Mouse (Mus musculus) gastrocnemius, adult 8-10 months (tissue): Measurements from ENCODE around the gene 4930430F08Rik. TPM values are rescaled to one million over a fixed set of nuclear protein-coding genes. Genes with fewer than 3 reads are reported as not detected.
A peak's percentile ranks its signal among the peaks of the same experiment; 100 is the strongest.
"Not testable (repeated sequence)": the region's sequence is repeated elsewhere in the genome, so short reads cannot be mapped to it uniquely, and the experiment has no call there.

Experiments
- DNase-seq, 2 experiments: peaks; one replicate each; pipeline ENCODE4 v3.0.0; 2022; ENCODE audit warnings: low spot score in 2 of 2
- total RNA-seq, 4 experiments: library from RNA; stranded (reverse); gene quantifications; 2 replicates each; pipeline ENCODE4 v1.2.4; 2022

The 4930430F08Rik gene
- total RNA-seq: 1 to 10 TPM; 7.9 to 8.7 (median 8.2) TPM

DNA sequence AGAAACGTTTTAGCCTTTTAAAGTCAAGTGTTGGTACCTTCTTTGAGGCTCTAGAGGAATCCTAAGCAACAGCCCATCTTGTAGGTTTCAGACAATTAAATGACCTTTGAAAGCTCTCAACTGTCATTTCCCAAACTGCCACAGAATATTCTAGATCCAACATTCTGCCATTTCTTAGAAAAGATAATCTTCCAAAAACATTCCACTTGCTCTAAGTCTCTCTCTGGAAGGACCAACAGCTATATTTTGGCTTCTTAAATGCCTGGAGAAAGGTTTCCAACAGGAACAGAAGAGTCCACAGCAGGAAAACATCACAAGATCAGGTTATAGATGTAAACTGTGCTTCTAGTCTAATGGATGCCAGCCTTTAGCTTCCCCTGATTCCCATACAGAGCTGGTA is at the start of gene 4930430F08Rik, which contains the start of gene 1700017N19Rik:
TSS of gene 4930430F08Rik (minus strand) at position 101 of the 400 bp plus-strand sequence.
TSS of gene 1700017N19Rik (plus strand) at position 162 of the 400 bp plus-strand sequence.
- no peak for DNase-seq

DNA sequence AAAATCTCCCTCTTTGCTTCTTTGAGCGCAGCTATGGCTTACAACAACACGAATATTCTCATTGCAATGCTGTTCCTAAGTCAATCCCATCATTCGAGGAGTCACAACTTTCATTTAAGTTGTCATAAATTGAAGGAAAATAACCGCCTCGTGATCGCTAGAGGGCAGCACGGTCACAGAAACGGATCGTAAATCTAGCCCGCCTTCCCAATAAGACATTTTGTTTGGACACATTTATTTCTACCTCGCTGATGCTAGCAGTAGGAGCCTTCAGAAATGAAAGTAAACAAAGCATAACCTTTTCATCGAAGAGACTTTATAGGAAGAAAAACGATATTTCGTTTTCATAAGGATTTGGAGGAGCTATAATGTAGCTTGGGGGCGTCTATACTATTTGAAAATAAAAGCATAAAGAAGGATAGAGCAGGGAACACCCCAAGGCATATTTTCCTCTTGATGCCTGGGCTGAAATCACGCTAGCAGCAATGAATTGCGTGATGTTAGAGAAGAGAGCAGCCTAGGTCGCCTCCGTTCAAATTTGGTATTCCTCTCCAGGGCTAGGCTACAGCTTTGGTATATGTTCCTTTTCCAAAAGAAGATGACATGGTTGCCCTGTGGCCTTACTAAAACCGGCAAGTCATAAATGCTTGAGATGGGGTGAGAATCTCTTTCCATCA is 39.7 kb upstream of the 4930430F08Rik start:
- peak in 1 of 2 experiments; percentile 2 for DNase-seq

DNA sequence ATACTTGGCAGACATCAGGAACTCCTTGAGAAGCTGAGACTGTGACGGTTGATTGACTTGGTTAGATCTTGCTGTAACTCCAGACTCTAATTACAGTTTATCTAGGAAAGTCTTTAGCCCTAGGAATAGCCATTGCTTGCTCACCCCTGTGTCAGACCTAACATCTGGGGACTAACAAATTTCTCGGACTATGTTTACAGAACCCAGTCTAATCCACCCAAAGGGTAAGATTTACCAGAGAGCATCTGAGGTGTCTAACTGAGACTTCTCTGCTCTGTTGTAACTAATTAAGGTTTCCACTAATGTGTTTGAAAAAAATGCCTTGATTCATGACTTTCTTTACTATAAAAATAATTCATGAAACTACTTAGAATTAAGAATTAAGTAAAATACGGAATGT is 32.3 kb upstream of the 4930430F08Rik start:
- no peak for DNase-seq

DNA sequence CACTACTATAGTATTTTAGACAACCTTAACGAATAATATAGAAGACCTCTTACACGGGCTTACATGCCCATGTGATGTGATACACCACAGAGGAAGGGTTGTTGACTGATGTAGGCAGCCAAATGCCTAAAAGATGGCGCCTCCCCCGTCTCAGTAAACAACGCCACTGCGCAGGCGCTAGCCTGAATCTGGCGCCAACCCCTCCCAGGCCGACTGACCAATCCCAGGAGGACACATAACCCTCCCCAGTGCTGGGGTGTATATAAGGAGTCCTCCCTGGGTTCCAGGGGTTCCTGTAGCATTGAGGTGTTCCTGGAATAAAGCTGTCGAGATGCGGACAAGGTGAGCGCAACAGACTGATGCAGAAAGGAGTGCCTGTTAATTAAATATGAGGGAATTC is 29.8 kb upstream of the 4930430F08Rik start:
- no peak for DNase-seq

DNA sequence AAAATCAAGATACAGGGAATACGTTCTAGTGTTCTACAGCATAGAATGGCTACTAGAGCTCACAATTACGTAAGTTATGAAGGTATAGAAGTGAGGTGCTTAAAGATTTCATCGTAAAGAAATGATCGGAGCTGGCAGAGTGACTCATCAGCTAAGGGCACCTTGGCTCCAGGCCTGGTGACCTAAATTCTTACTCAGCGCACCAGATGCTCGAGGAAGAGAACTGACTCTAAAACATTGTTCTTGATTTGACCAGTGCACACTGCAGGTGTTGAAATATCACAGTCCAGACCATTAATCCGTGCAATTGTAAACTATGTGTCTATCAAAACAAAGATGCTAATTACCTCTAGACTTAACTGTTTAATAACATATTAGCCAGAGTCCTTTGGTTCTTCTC is 29.3 kb upstream of the 4930430F08Rik start:
- DNase-seq: no peak

DNA sequence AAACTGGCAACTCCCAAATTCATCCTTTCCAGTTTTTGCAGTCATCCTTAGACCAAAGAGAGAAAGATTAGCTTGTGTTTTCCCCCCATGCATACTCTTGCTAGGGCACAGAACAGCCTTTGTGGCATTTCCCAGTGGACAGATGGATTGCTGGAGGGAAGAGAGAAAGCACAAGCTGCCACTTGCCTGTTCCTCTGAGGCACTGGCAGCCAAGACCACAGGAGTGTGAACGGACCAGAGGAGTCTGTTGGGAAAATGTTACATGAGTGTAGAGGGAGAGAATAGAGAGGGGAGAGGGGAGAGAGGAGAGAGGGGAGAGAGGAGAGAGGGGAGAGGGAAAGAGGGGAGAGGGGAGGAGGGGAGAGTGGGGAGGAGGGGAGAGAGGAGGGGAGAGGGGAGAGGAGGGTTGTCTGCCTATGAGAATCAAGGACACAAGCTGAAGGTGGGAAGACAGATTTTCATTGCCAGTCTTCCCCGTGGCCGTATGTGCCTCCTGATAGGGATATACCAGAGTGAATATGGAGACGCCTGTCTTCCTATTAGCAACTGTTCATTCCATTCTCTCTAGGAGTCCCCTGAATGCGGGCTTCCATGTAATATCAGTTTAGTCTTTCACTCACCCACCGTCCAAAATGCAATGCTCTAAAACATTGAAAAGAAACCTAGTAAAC is 27.1 kb upstream of the 4930430F08Rik start:
- no peak for DNase-seq

DNA sequence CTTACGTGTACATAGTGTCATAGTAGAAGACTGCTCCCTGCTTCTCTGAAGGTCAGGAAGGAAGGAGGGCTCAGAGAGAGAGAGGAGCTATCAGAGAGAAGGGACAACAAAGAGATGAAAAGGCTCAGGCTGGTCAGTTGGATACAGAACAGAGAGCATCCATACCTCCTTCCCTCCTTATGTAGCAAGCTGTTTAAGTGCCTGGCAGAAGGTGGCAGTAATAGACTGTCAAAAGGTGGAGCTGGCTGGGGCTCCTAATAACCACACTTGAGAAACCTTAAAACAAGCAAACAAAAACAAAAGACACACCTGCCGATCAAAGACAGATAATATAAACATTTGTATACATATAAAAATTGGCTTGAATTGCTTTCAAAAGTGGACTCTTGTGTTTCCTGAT is 14.0 kb upstream of the 4930430F08Rik start:
- no peak for DNase-seq

DNA sequence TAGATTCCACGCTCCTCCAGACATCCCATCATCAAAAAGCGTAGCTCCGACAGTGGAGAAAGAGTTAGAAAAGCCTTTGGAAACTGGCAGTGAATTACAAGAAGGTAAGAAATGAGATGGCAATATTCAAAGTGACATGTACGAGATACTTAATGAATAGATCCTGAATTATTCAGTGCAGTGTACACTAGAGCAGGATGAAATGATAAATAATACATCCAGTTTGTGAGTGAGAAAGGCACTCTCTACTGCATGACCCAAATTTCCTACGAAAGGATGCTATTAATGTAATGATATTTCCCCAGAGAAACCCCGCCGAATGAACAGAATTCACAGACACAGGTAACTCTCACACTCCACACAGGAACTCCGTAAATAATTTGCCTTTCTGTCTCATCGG is 13.3 kb upstream of the 4930430F08Rik start:
- DNase-seq: no peak

DNA sequence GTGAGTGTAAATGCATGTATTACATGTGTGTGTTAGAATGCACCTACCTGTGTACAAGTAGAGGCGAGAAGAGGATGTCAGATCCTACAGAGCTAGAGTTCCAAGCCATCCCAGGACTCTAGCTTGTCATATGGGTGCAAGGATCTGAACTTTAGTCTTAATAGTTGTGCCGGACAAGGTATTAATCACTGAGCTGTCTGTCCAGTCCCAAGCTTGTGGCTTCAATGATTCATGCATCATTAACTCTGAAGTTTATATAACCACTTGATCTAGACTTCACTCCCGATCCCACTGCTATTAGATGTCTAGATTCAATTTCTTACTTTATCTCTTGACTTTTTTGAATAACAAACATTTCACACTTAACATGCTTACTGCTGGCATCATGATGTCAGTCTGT is 8.1 kb upstream of the 4930430F08Rik start:
- DNase-seq: no peak

DNA sequence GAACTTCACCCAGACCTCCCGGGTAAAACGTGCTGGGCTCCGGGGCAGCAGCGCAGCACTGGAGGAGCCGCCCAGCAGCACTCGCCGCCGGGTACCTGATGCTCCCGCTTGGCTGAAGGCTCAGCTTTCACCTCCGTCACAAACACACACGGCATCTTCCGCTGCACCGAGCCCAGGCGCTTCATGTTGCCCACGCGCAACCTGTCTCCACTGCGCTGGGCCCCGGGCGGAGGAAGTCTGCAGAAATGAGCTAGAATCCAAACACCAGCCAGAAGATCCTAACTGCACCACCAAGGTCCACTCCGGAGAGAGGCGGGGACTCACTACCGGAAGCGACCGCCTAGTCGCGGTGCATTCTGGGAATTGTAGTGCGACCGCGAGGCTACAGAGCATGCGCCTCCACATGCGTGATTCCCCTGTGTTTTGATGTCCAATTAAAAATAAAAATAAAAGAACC is 1.3 kb downstream of the 4930430F08Rik start:
- DNase-seq: peak; percentile 63 to 72

DNA sequence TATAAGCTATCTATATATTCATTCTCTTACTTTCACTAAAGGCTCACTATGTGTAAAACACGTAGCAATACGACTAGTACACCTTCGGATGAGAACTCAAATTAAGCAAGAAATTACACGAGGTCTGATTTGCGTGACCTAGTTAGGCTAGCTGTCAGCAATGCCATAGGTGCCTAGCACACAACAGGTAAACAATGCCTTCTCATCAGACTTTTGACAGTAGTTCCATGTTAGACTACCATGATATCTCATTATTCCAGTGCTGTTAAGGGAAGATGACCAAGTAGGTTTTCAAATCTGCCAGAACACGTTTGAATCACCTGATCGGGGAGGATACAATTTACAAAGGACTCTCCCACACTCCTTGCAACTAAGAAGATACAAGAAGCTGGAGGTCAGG is 1.7 kb downstream of the 4930430F08Rik start:
- no peak for DNase-seq

DNA sequence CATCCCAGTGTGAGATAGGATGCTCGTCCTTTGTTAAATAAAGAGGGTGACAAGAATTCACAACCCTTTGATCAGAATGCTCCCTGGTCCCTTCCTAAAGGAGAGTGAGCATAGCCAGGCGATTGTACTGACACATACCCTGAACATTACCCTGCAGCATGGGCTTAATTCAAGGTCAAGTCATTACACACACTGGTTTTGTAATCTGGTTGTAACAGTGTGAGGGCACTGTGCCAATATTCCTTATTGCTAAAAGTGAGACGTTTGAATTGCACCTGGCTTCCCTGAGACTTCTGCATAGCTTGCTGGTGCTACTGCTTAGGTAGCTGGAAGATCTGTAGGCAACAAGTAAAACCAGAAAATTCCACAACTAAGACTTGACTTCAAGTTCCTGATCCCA is 6.0 kb downstream of the 4930430F08Rik start:
- DNase-seq: no peak

DNA sequence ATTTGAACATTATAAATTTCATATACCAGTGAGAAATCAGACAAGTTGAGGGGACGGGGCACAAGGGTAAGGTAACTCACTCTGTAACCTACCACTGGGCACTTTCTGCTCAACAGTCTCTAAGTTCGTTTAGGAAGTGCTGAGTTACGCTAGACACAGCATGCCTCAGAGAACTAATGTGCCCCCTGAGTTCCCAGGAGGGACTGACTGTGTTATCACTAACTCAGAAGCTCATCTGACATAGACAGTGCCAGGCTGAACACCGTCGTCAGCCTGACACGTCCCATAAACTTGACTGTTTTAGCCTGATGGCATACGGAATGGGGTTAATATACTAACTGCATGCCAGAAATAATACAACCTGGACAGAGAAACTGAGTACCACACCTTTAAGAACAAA is 14.9 kb downstream of the 4930430F08Rik start:
- no peak for DNase-seq

DNA sequence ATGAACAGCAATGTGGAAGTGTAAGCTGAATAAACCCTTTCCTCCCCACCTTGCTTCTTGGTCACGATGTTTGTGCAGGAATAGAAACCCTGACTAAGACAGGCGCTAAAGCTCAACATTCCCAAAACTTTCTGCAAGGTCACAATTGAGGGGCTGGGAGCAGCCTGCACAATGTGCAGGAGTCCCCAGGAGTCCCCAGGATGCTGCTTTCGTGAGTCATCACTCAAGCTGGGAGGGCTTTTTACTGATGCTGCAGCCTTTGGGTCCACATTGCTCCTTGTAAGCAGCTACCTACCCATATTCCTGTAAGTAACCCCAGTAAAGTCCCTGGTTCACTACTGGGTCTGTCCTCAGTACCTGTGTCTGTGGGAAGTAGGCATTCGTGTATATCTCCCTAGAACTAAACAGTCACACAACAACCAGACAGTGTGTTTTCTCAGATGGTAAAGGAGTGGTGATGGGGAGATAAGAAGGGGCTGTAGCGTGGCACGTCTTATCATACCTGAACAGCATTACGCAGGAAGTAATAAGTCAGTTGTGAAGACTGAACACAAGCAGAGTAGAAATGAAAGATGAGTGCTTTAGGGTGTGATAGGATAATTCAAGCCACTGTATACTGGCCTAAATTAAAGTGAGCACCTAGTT is 15.6 kb downstream of the 4930430F08Rik start:
- DNase-seq: no peak

DNA sequence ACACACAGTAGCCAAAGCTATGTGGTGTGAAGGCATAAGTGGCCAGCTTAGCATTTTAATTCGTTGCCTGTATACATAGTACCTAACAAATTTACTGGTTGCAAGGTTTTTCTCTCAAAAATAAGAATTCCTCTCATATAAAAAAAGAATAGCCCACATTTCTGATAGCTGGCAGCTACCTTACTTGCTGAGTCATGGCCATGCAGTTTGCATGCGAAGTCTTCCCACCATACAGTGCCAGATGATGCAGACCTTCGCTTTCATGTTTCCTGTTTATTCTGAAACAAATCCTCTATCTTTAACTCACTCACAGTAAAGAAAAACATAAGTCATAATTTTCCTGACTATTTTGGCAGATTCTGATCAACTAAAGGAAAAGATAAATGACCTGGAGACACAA is 18.5 kb downstream of the 4930430F08Rik start:
- DNase-seq: no peak

DNA sequence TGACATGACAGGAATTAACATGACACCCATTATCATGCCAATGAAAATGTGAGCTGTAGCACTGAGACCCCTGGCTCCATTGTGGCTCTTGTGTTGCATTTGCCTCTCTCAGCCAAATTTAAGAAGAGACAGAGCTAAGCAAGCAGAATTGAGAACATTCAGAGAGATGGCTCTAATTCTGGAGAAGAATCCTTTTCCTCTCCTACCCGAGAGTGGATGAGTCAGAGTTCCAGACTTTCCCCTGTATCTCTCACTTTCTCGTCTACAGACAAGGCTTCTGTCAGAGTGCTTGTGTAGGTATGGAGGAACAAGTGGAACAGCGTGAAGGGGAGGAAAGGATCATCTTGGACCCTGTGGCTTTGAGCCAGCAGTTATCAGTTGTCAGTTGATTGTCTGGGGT is 26.1 kb downstream of the 4930430F08Rik start:
- DNase-seq: no peak

DNA sequence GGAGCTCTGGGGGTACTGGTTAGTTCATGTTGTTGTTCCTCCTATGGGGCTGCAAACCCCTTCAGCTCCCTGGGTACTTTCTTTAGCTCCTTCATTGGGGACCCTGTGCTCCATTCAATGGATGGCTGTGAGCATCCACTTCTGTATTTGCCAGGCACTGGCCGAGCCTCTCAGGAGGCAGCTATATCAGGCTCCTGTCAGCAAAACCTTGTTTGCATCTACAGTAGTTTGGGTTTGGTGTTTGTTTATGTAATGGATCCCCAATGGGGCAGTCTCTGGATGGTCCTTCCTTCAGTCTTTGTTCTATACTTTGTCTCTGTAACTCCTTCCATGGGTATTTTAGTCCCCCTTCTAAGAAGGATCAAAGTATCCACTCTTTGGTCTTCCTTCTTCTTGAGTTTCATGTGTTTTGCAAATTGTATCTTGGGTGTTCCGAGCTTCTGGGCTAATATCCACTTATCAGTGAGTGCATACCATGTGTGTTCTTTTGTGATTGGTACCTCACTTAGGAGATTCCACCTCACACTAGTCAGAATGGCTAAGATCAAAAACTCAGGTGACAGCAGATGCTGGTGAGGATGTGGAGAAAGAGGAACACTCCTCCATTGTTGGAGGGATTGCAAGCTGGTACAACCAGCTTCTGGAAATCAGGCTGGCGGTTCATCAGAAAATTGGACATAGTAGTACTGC is 29.9 kb downstream of the 4930430F08Rik start:
- DNase-seq: not testable (repeated sequence)

DNA sequence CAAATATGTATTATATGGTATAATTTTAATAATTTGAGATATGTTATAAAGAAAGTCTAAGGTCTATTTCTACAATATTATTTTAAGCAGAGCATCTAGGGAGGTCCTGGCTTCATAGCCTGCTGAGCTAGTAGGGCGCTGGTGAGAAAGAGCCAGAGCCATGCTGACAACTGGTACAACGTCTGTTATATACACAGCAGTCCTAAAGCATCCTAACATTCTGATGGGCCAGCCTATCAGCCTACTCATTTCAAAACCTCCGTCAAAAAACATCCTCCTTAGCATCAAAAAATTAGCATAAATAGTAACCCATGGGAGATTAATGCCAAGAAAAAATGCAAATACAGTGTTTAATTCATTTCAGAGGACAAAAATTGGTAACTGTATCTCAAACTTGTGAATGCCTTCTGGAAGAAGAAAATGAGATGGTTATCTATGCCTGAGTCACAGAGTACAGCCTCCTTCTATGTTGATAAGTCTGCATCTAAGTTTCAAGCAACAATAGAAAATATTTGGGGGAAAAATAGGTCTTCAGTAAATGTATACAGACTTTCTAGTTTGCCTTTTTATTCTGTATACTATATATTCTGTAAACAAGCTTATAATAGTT is 33.6 kb downstream of the 4930430F08Rik start:
- DNase-seq: no peak

DNA sequence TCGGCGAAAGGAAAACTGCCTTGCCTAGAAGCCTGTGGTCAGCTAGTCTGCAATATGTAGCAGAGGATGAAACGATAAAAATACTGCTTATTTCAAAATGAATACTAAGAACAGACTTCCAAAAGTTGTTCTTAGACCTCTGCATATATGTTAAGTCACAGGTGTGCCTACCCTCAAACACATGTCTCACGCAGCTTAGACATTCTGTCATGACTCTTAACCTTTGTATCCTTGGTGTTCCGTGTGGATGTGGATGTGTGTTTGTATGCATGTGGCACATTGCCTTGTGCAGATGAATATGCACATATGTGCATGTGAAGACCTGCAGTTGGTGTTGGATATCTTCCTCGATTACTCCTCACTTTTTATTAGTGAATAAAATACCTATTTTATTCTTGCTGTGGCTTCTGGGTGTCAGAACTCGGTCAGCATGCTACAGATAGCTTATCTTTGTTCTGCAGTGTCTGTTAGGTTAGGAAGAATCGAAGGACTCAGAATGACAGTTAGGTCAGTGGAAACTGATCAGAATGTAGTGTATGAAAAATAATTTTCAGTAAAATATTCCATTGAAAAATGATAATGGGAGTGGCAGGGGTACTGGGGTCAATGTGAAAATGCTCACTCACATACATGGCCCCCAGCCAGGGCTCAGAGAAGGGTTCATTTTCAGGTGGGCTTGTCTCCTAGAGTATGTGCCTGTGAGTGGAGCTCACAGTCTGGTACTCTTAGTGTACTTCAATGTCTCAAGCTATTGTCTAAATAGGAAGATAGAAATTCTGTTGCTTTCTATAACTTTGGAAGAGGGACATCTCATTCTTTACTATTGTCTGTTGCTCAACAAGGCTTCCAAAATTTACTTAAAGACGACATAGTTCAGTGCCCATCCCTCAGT is 65.5 kb downstream of the 4930430F08Rik start:
- DNase-seq: no peak

DNA sequence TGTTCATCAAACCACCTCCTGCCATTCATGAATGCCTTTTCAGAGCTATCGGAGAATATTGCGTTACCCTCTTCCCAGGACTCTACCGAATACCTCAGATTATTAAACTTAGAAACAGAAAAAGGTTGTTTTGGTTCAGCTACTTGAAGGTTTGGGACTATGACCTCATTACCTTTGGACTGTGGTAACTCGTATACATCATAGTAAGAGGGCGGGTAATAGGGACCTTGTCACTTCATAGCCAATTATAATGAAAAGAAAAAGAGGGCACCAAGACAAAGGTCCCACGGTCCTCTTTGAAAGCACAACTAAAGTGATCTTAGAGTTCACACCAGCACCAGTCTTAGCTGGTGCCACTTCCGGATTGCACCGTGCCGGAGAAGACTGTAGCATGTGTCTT is 67.9 kb downstream of the 4930430F08Rik start:
- no peak for DNase-seq
